Mouse (Mus musculus): ENCODE measurements at regions not wholly inside any gene's neighbourhood (a gene's known extent, or its start where the extent isn't known, plus 50 kb on each side); places are given as distances from the start of the nearest gene placed in this dataset.

GRCm38 (mm10) chr5:99800543-99800942 is 71.7 kb upstream of the Rasgef1b start:
- TF ChIP-seq CTCF (conservative IDR thresholded peaks at IDR 0.05; ENCODE audit: low read length) (no peak), POU5F1 (IDR thresholded peaks at IDR 0.05; ENCODE audit: borderline replicate concordance, low read length) (no peak)

Data from E14TG2a.4 (cell line).